Mouse (Mus musculus): ENCODE measurements around the gene Wdr27. TPM values are rescaled to one million over a fixed set of nuclear protein-coding genes. Genes with fewer than 3 reads are reported as not detected.

The Wdr27 gene
- total and polyA plus RNA-seq, 2 experiments from 2014 or later = 1.0 to 14.6 TPM

DNA sequence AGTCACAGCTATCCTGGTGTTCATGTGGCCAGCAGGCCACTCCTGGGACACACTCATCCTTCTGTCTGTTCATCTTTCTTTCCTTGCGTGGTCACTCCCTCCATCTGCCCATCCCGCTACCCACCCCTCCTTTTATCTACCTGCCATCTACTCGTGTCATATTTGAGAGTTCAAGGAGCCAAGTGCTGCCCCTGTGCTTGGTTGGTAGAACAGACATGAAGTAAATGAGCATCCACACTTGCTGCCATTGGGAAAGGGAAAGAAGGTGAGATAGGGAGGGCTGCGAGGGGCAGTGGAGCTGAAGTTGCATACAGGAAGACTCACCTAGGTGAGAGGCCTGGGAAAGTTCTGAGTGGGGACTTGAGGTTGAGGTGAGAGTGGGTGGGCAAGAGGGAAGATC is 28.6 kb downstream of the Wdr27 start:
- Histone ChIP-seq H3K4me3 (ENCODE audit: low read depth, low read length) (no peak overlapping the region), H3K27me3 (ENCODE audit: insufficient read depth, low read length) (no peaks in the 10 kb centered on the region), H3K27ac (ENCODE audit: low read depth, low read length) (no peak overlapping the region), H3K9ac (replicated peaks; ENCODE audit: low read length, poor library complexity, severe bottlenecking) (no peak overlapping the region), H3K9me3 (ENCODE audit: low read length) (no peaks in the 10 kb centered on the region), H3K4me2 (ENCODE audit: low read depth, low read length, poor library complexity, severe bottlenecking) (no peak overlapping the region), H3K4me1 (ENCODE audit: insufficient read depth, low read length) (no peaks in the 10 kb centered on the region), H3K36me3 (ENCODE audit: insufficient read depth, low read length) (no peaks in the 10 kb centered on the region)
- no peak for DNase-seq (ENCODE audit: low spot score)
- no peak for ATAC-seq (ENCODE audit: low FRiP score)
- no peak for TF ChIP-seq CTCF (IDR thresholded peaks at IDR 0.05)
- WGBS = 89% methylated on average over 4 of the region's 4 CpGs

DNA sequence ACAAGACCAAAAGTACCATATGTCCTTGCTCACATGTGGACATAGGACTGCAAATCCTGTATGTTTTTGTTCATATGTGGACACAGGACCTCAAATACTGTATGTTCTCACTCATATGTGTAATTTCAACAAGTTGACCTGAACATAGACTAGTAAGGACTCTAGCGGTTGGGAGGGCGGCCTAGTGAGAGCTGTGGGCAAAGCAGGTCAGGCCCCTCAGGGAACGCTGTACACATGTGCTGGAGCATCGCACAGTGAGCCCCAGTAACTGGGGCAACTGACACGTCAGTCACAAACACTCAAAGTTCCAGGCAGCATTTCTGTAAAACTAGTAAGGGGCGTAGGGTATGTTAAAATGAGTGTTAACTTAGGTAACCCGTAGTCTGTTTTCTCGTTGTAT is 30.0 kb downstream of the Wdr27 start:
- no peak overlapping the region for H3K4me2 ChIP-seq (ENCODE audit: low read depth, low read length, poor library complexity, severe bottlenecking)
- H3K9ac ChIP-seq (replicated peaks; ENCODE audit: low read length, poor library complexity, severe bottlenecking) = no peak overlapping the region
- H3K4me3 ChIP-seq (ENCODE audit: low read depth, low read length) = no peak overlapping the region
- no peaks in the 10 kb centered on the region for H3K9me3 ChIP-seq (ENCODE audit: low read length)
- no peak overlapping the region for H3K27ac ChIP-seq (ENCODE audit: low read depth, low read length)
- 85% methylated on average over 8 of the region's 8 CpGs for WGBS
- no peaks in the 10 kb centered on the region for H3K27me3 ChIP-seq (ENCODE audit: insufficient read depth, low read length)
- no peaks in the 10 kb centered on the region for H3K36me3 ChIP-seq (ENCODE audit: insufficient read depth, low read length)
- H3K4me1 ChIP-seq (ENCODE audit: insufficient read depth, low read length) = no peaks in the 10 kb centered on the region
- DNase-seq (ENCODE audit: low spot score) (no peak), ATAC-seq (ENCODE audit: low FRiP score) (no peak)
- no peak for TF ChIP-seq CTCF (IDR thresholded peaks at IDR 0.05)

DNA sequence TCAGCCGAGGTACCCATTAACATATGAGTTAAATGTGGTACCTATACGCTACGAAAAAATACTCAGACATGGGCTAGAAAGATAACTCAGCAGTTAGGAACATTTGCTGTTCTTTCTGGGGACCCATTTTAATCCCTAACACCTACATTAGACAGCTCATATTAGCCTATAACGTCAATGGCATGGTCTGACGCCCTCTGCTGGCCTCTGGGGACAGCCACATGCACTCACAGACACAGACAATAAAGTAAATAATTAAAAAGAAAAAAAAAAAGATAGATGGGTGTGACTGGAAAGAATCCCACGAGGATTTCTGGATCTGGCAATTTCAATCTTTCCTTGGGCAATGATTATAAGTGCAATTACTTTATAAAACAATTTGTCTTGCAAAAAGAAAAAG is 30.5 kb downstream of the Wdr27 start:
- Histone ChIP-seq H3K9ac (replicated peaks; ENCODE audit: low read length, poor library complexity, severe bottlenecking) (no peak overlapping the region), H3K4me3 (ENCODE audit: low read depth, low read length) (no peak overlapping the region), H3K4me1 (ENCODE audit: insufficient read depth, low read length) (no peaks in the 10 kb centered on the region), H3K27me3 (ENCODE audit: insufficient read depth, low read length) (no peaks in the 10 kb centered on the region), H3K27ac (ENCODE audit: low read depth, low read length) (no peak overlapping the region), H3K4me2 (ENCODE audit: low read depth, low read length, poor library complexity, severe bottlenecking) (no peak overlapping the region), H3K36me3 (ENCODE audit: insufficient read depth, low read length) (no peaks in the 10 kb centered on the region), H3K9me3 (ENCODE audit: low read length) (no peaks in the 10 kb centered on the region)
- ATAC-seq (ENCODE audit: low FRiP score) = no peak
- WGBS = 47% methylated on average over 6 of the region's 6 CpGs
- TF ChIP-seq CTCF (IDR thresholded peaks at IDR 0.05) = peak; percentile 47
- DNase-seq (ENCODE audit: low spot score) = peak; percentile 12

DNA sequence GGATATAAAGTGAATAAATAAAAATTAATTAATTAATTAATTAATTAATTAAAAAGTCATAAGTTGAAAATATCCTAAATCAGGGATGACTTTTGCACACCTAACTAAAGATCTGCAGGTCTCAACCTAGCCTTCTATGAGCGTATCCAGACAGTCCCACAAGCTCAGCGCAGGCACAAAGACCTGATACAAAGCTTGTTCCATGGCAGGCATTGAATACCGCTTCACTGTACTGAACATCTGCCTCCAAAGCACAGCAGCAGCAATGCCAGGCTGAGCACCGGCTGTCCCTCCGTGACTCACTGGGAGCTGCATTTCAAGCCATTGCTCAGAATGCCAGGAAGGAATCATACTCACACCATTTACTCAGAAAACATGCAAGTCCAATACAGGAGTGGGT is 32.2 kb downstream of the Wdr27 start:
- WGBS = 86% methylated on average over 5 of the region's 5 CpGs

DNA sequence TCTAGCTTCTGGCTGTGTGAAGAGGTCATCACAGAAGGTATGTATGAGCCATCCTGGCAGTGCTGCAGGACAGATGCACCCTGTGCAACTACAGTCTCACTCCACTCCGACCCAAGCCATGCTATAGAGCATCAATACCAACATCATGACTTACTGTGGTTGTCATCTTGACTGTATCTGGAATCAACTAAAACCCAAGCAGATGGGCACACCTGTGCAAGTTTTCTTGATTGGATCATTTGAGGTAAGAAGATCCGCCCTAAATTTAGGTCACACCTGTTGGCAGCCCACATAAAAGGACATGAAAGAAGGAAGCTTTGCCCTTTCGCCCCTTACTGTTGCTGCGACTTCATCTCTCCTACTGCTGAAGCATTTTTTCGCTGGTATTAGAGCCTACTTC is 33.6 kb downstream of the Wdr27 start:
- no peak overlapping the region for H3K9ac ChIP-seq (replicated peaks; ENCODE audit: low read length, poor library complexity, severe bottlenecking)
- H3K4me1 ChIP-seq (ENCODE audit: insufficient read depth, low read length) = no peaks in the 10 kb centered on the region
- ATAC-seq (ENCODE audit: low FRiP score) = no peak
- H3K36me3 ChIP-seq (ENCODE audit: insufficient read depth, low read length) = no peaks in the 10 kb centered on the region
- H3K9me3 ChIP-seq (ENCODE audit: low read length) = no peaks in the 10 kb centered on the region
- H3K4me2 ChIP-seq (ENCODE audit: low read depth, low read length, poor library complexity, severe bottlenecking) = no peak overlapping the region
- TF ChIP-seq CTCF (IDR thresholded peaks at IDR 0.05) = no peak
- DNase-seq (ENCODE audit: low spot score) = no peak
- no peak overlapping the region for H3K4me3 ChIP-seq (ENCODE audit: low read depth, low read length)
- WGBS = 82% methylated on average over 5 of the region's 5 CpGs
- no peak overlapping the region for H3K27ac ChIP-seq (ENCODE audit: low read depth, low read length)
- no peaks in the 10 kb centered on the region for H3K27me3 ChIP-seq (ENCODE audit: insufficient read depth, low read length)

More for the DNA sequence above, 32.2 kb downstream of the Wdr27 start:
- DNase-seq (ENCODE audit: low spot score) = no peak
- no peak overlapping the region for H3K9ac ChIP-seq (replicated peaks; ENCODE audit: low read length, poor library complexity, severe bottlenecking)
- no peak for TF ChIP-seq CTCF (IDR thresholded peaks at IDR 0.05)
- no peaks in the 10 kb centered on the region for H3K27me3 ChIP-seq (ENCODE audit: insufficient read depth, low read length)
- H3K4me1 ChIP-seq (ENCODE audit: insufficient read depth, low read length) = no peaks in the 10 kb centered on the region
- H3K36me3 ChIP-seq (ENCODE audit: insufficient read depth, low read length) = no peaks in the 10 kb centered on the region
- no peak overlapping the region for H3K27ac ChIP-seq (ENCODE audit: low read depth, low read length)
- no peak overlapping the region for H3K4me3 ChIP-seq (ENCODE audit: low read depth, low read length)
- no peaks in the 10 kb centered on the region for H3K9me3 ChIP-seq (ENCODE audit: low read length)
- H3K4me2 ChIP-seq (ENCODE audit: low read depth, low read length, poor library complexity, severe bottlenecking) = no peak overlapping the region
- ATAC-seq (ENCODE audit: low FRiP score) = no peak

DNA sequence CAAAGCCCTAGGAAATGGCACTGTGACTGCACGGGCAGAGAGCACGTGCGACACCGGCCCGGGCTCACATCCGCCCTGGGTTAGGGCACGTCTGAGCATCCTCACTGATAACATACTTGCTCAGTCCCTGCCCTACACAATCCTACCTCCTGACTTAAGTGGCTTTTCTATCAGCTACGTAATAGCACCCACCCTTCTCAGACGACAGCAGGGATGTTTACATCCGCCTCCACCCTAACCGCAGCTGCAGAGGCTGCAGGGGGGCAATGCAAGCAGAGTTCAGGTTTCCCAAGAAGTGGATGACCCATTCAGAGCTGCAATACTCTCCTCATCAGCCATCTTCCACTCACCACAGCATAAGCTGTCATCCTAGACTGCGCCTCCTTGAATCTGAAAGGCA is 35.8 kb downstream of the Wdr27 start:
- Histone ChIP-seq H3K27ac (ENCODE audit: low read depth, low read length) (no peak overlapping the region), H3K9me3 (ENCODE audit: low read length) (no peaks in the 10 kb centered on the region), H3K36me3 (ENCODE audit: insufficient read depth, low read length) (no peaks in the 10 kb centered on the region), H3K4me1 (ENCODE audit: insufficient read depth, low read length) (no peaks in the 10 kb centered on the region), H3K27me3 (ENCODE audit: insufficient read depth, low read length) (no peaks in the 10 kb centered on the region), H3K4me3 (ENCODE audit: low read depth, low read length) (no peak overlapping the region), H3K9ac (replicated peaks; ENCODE audit: low read length, poor library complexity, severe bottlenecking) (no peak overlapping the region; the same call in 1 of the 2 replicates), H3K4me2 (ENCODE audit: low read depth, low read length, poor library complexity, severe bottlenecking) (no peak overlapping the region)
- DNase-seq (ENCODE audit: low spot score) (no peak), ATAC-seq (ENCODE audit: low FRiP score) (no peak)
- TF ChIP-seq CTCF (IDR thresholded peaks at IDR 0.05) = no peak
- WGBS = 79% methylated on average over 12 of the region's 12 CpGs

All from midbrain, postnatal 0 days (tissue).